In the genomic region with DNA sequence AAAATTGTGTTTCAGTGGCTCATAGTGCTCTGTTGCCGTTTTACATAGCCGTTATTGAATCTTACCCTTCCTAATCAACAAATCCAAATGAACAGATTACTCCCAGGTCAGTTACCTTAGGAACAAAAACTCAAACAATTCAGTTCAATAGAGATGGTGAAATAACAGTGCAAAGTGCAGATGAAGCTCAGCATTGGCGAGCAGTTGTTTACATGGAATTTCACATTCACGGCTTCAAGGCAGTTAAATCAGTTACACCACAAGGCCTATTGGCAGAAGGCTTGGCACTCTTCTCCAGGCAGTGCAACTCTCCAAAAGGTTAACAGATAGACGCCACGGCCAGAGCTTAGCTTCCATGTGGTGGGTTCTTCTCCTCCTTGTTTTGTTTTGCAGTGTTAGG, we compare ENCODE assay signal across 20 mouse cellular contexts.
A peak's percentile ranks its signal among the peaks of the same experiment; 100 is the strongest.
DNase-seq lines count a peak whose midpoint lies in the region; ATAC-seq and TF ChIP-seq lines count a peak whose summit lies in the region.
"Had no signal": no experiment of that assay in that cellular context is flagged by ENCODE, and none has a peak within 500 bp of the region (broad histone marks: within the 10 kb centered on the region; RNA-seq: fewer than 3 reads in every experiment).

No protein-coding gene starts in this region.

- no peaks in the 10 kb centered on the region for H3K36me3 ChIP-seq in intestine, embryonic 15.5 days
- no peaks in the 10 kb centered on the region for H3K36me3 ChIP-seq in intestine, postnatal 0 days (ENCODE audit: control insufficient read depth, insufficient read depth)
- H3K36me3 ChIP-seq in liver, embryonic 13.5 days: no peaks in the 10 kb centered on the region
- H3K36me3 ChIP-seq in liver, postnatal 0 days (replicated peaks; ENCODE audit: insufficient read depth, low read length): no peaks in the 10 kb centered on the region
- H3K36me3 ChIP-seq in hindbrain, embryonic 14.5 days (replicated peaks; ENCODE audit: control insufficient read depth, insufficient read depth): no peaks in the 10 kb centered on the region
- H3K36me3 ChIP-seq in midbrain, embryonic 14.5 days (ENCODE audit: control insufficient read depth, insufficient read depth, low read length): no peaks in the 10 kb centered on the region
- H3K36me3 ChIP-seq: embryonic facial prominence, embryonic 13.5 days; forebrain, embryonic 12.5 days; heart, embryonic 12.5 days; hindbrain, embryonic 10.5 days had no signal

- 0 out of 2 replicates have a peak, but pooled peaks cover 4% of the 10 kb centered on the region for H3K4me1 ChIP-seq in intestine, embryonic 15.5 days (replicated peaks)
- H3K4me1 ChIP-seq in intestine, postnatal 0 days (replicated peaks; ENCODE audit: control insufficient read depth, insufficient read depth, low read length): no peaks in the 10 kb centered on the region
- H3K4me1 ChIP-seq in liver, embryonic 13.5 days (replicated peaks): no peaks in the 10 kb centered on the region
- H3K4me1 ChIP-seq in liver, postnatal 0 days (ENCODE audit: insufficient read depth): peaks cover 22% of the 10 kb centered on the region
- H3K4me1 ChIP-seq in hindbrain, embryonic 14.5 days (replicated peaks; ENCODE audit: control insufficient read depth, insufficient read depth, low read length): no peaks in the 10 kb centered on the region
- no peaks in the 10 kb centered on the region for H3K4me1 ChIP-seq in midbrain, embryonic 14.5 days (ENCODE audit: control insufficient read depth, insufficient read depth, low read length)
- H3K4me1 ChIP-seq: embryonic facial prominence, embryonic 13.5 days had no signal

- peak; percentile 78 for TF ChIP-seq EP300 in liver, postnatal 0 days (IDR thresholded peaks at IDR 0.05; ENCODE audit: low read depth)

- no peak for TF ChIP-seq CTCF in intestine, postnatal 0 days (IDR thresholded peaks at IDR 0.05; ENCODE audit: low read depth)
- no peak for TF ChIP-seq CTCF in liver, postnatal 0 days (IDR thresholded peaks at IDR 0.05; ENCODE audit: low read depth)

- H3K9me3 ChIP-seq in intestine, embryonic 15.5 days: no peaks in the 10 kb centered on the region
- no peaks in the 10 kb centered on the region for H3K9me3 ChIP-seq in intestine, postnatal 0 days (ENCODE audit: control insufficient read depth)
- no peaks in the 10 kb centered on the region for H3K9me3 ChIP-seq in liver, embryonic 13.5 days (replicated peaks)
- H3K9me3 ChIP-seq in liver, postnatal 0 days (ENCODE audit: low read length): no peaks in the 10 kb centered on the region
- no peaks in the 10 kb centered on the region for H3K9me3 ChIP-seq in hindbrain, embryonic 14.5 days (ENCODE audit: control insufficient read depth, low read length)
- no peaks in the 10 kb centered on the region for H3K9me3 ChIP-seq in midbrain, embryonic 14.5 days (ENCODE audit: control insufficient read depth, low read length)
- H3K9me3 ChIP-seq: embryonic facial prominence, embryonic 13.5 days; forebrain, embryonic 12.5 days; heart, embryonic 12.5 days; hindbrain, embryonic 10.5 days had no signal

- H3K27me3 ChIP-seq in intestine, embryonic 15.5 days (replicated peaks): no peaks in the 10 kb centered on the region
- no peaks in the 10 kb centered on the region for H3K27me3 ChIP-seq in intestine, postnatal 0 days (replicated peaks; ENCODE audit: control insufficient read depth, insufficient read depth, low read length)
- no peaks in the 10 kb centered on the region for H3K27me3 ChIP-seq in liver, embryonic 13.5 days
- H3K27me3 ChIP-seq in liver, postnatal 0 days (ENCODE audit: insufficient read depth, low read length): no peaks in the 10 kb centered on the region
- H3K27me3 ChIP-seq in hindbrain, embryonic 14.5 days (ENCODE audit: control insufficient read depth, insufficient read depth, low read length): no peaks in the 10 kb centered on the region
- H3K27me3 ChIP-seq in midbrain, embryonic 14.5 days (ENCODE audit: control insufficient read depth, insufficient read depth, low read length): no peaks in the 10 kb centered on the region
- H3K27me3 ChIP-seq: CH12.LX; embryonic facial prominence, embryonic 13.5 days; forebrain, embryonic 12.5 days; heart, embryonic 12.5 days; Patski had no signal

- 79% methylated on average over 6 of the region's 6 CpGs for WGBS in intestine, embryonic 15.5 days
- WGBS in intestine, postnatal 0 days: 43% methylated on average over 6 of the region's 6 CpGs
- 66% methylated on average over 6 of the region's 6 CpGs for WGBS in liver, embryonic 13.5 days (ENCODE audit: insufficient replicate concordance)
- WGBS in liver, postnatal 0 days (ENCODE audit: insufficient replicate concordance): 49% methylated on average over 6 of the region's 6 CpGs
- WGBS in hindbrain, embryonic 14.5 days: 94% methylated on average over 6 of the region's 6 CpGs
- WGBS in midbrain, embryonic 14.5 days: 92% methylated on average over 6 of the region's 6 CpGs

- peak; percentile 65 for ATAC-seq in intestine, embryonic 15.5 days
- peak; percentile 85 for ATAC-seq in intestine, postnatal 0 days
- ATAC-seq in liver, embryonic 13.5 days (ENCODE audit: low read depth): peak; percentile 72
- peak; percentile 98 for ATAC-seq in liver, postnatal 0 days
- ATAC-seq in hindbrain, embryonic 14.5 days (ENCODE audit: low FRiP score): no peak
- no peak for ATAC-seq in midbrain, embryonic 14.5 days (ENCODE audit: low FRiP score, low TSS enrichment)
- ATAC-seq: activated CD4-positive, CD25-positive, alpha-beta regulatory T cell, adult 4 months; forebrain, embryonic 16.5 days; Patski had no signal

- H3K9ac ChIP-seq in intestine, embryonic 15.5 days: no peak overlapping the region
- no peak overlapping the region for H3K9ac ChIP-seq in intestine, postnatal 0 days (ENCODE audit: low read depth, low read length)
- H3K9ac ChIP-seq in liver, embryonic 13.5 days: no peak overlapping the region
- H3K9ac ChIP-seq in liver, postnatal 0 days (replicated peaks): no peak overlapping the region
- H3K9ac ChIP-seq in hindbrain, embryonic 14.5 days: no peak overlapping the region
- H3K9ac ChIP-seq in midbrain, embryonic 14.5 days (replicated peaks; ENCODE audit: low read length): no peak overlapping the region
- H3K9ac ChIP-seq: embryonic facial prominence, embryonic 13.5 days; forebrain, embryonic 12.5 days; heart, embryonic 12.5 days had no signal

- H3K4me2 ChIP-seq in intestine, embryonic 15.5 days (replicated peaks): no peak overlapping the region
- H3K4me2 ChIP-seq in intestine, postnatal 0 days (replicated peaks; ENCODE audit: low read depth): no peak overlapping the region
- no peak overlapping the region for H3K4me2 ChIP-seq in liver, embryonic 13.5 days
- 0 out of 2 replicates have a peak overlapping the region, but pooled peaks have one; percentile 18 for H3K4me2 ChIP-seq in liver, postnatal 0 days (ENCODE audit: low read depth, low read length)
- no peak overlapping the region for H3K4me2 ChIP-seq in hindbrain, embryonic 14.5 days (replicated peaks)
- H3K4me2 ChIP-seq in midbrain, embryonic 14.5 days (ENCODE audit: low read length): no peak overlapping the region
- H3K4me2 ChIP-seq: embryonic facial prominence, embryonic 13.5 days; forebrain, embryonic 12.5 days; heart, embryonic 12.5 days had no signal

- H3K4me3 ChIP-seq in intestine, embryonic 15.5 days (replicated peaks): no peak overlapping the region
- no peak overlapping the region for H3K4me3 ChIP-seq in intestine, postnatal 0 days (ENCODE audit: low read depth, low read length)
- H3K4me3 ChIP-seq in liver, embryonic 13.5 days (replicated peaks): no peak overlapping the region
- H3K4me3 ChIP-seq in liver, postnatal 0 days (ENCODE audit: low read depth, low read length): no peak overlapping the region
- no peak overlapping the region for H3K4me3 ChIP-seq in hindbrain, embryonic 14.5 days (replicated peaks; ENCODE audit: low read length)
- no peak overlapping the region for H3K4me3 ChIP-seq in midbrain, embryonic 14.5 days (replicated peaks; ENCODE audit: low read depth, low read length)
- H3K4me3 ChIP-seq: embryonic facial prominence, embryonic 13.5 days; forebrain, embryonic 12.5 days; heart, embryonic 12.5 days; hindbrain, embryonic 10.5 days had no signal

- H3K27ac ChIP-seq in intestine, embryonic 15.5 days: no peak overlapping the region
- H3K27ac ChIP-seq in intestine, postnatal 0 days (ENCODE audit: low read depth, low read length): no peak overlapping the region
- no peak overlapping the region for H3K27ac ChIP-seq in liver, embryonic 13.5 days
- peak overlapping the region; percentile 82 for H3K27ac ChIP-seq in liver, postnatal 0 days (ENCODE audit: low read depth)
- H3K27ac ChIP-seq in hindbrain, embryonic 14.5 days: no peak overlapping the region
- H3K27ac ChIP-seq in midbrain, embryonic 14.5 days (replicated peaks; ENCODE audit: low read depth, low read length): no peak overlapping the region
- H3K27ac ChIP-seq: embryonic facial prominence, embryonic 13.5 days; forebrain, embryonic 12.5 days; hindbrain, embryonic 10.5 days had no signal

- no peak for DNase-seq in liver, embryonic 13.5 days
- peak; percentile 28 for DNase-seq in liver, postnatal 0 days
- DNase-seq in hindbrain, embryonic 14.5 days (ENCODE audit: low spot score): no peak
- no peak for DNase-seq in layer of hippocampus, postnatal 14 days (ENCODE audit: low spot score in 2 of 2)
- no peak for DNase-seq in midbrain, embryonic 14.5 days
- DNase-seq: adrenal gland, adult 2 months; adrenal gland, postnatal 25 days; cerebellum, adult 18-20 months; cerebellum, adult 9-11 months; cerebellum, postnatal 36 days had no signal

Comparison
In these comparisons a context has a peak if more than half of its experiments do, and no peak if none do; other contexts are left out.
1. ATAC-seq: peak in intestine, embryonic 15.5 days (single experiment), intestine, postnatal 0 days (single experiment), liver, embryonic 13.5 days (single experiment) and liver, postnatal 0 days (single experiment); none in hindbrain, embryonic 14.5 days (single experiment) and midbrain, embryonic 14.5 days (single experiment).